In the genomic region with DNA sequence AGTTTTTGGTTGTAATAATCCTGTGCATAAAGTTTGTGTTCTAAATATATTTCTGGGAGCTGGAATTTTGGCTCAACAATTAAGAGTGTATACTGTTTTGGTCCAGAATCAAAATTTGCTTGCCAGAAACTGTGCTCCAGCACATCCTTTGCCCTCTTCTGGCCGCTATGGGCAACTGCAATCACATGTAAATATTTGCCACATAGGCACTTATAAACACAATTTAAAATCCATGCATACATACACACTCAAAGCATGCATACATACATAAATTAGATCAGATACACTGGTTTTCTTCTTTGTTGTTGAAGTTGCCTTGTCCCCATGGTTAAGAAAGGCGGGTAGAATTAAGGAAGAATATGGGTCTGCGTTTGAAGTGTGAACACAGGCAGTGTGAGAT, we compare ENCODE assay signal across 14 mouse cellular contexts.
DNase-seq lines count a peak whose midpoint lies in the region; ATAC-seq and TF ChIP-seq lines count a peak whose summit lies in the region.
"Had no signal": no experiment of that assay in that cellular context is flagged by ENCODE, and none has a peak within 500 bp of the region (broad histone marks: within the 10 kb centered on the region; RNA-seq: fewer than 3 reads in every experiment).

No protein-coding gene starts in this region.

- no peak overlapping the region for H3K9ac ChIP-seq in forebrain, embryonic 14.5 days (ENCODE audit: low read length)
- H3K9ac ChIP-seq in forebrain, embryonic 12.5 days = no peak overlapping the region
- H3K9ac ChIP-seq in lung, postnatal 0 days (replicated peaks; ENCODE audit: low read depth) = no peak overlapping the region
- H3K9ac ChIP-seq: liver, embryonic 14.5 days had no signal

- WGBS in forebrain, embryonic 14.5 days = 70% methylated on average over 3 of the region's 3 CpGs
- 64% methylated on average over 3 of the region's 3 CpGs for WGBS in forebrain, embryonic 12.5 days
- whole genome bisulfite sequencing in lung, postnatal 0 days = 55% methylated on average over 3 of the region's 3 CpGs

- peak; percentile 43; the same call in 1 of the 2 replicates for ATAC-seq in forebrain, embryonic 14.5 days
- no peak for ATAC-seq in forebrain, embryonic 12.5 days (ENCODE audit: low FRiP score)
- no peak for ATAC-seq in lung, postnatal 0 days

- no peaks in the 10 kb centered on the region for H3K27me3 ChIP-seq in forebrain, embryonic 14.5 days (replicated peaks; ENCODE audit: control insufficient read depth, insufficient read depth, low read length)
- no peaks in the 10 kb centered on the region for H3K27me3 ChIP-seq in forebrain, embryonic 12.5 days
- H3K27me3 ChIP-seq in lung, postnatal 0 days (replicated peaks; ENCODE audit: insufficient read depth, low read length) = no peaks in the 10 kb centered on the region

- H3K4me3 ChIP-seq in forebrain, embryonic 14.5 days (ENCODE audit: low read depth, low read length) = no peak overlapping the region
- H3K4me3 ChIP-seq in forebrain, embryonic 12.5 days (replicated peaks) = no peak overlapping the region
- H3K4me3 ChIP-seq in lung, postnatal 0 days (ENCODE audit: low read depth, low read length) = no peak overlapping the region

- peak; percentile 38 for DNase-seq in forebrain, embryonic 14.5 days (ENCODE audit: low spot score)
- no peak for DNase-seq in lung, postnatal 0 days (ENCODE audit: low spot score)
- no peak for DNase-seq in lung, postnatal 36 days
- peak; percentile 11 for DNase-seq in R1 (ENCODE audit: low read depth, low spot score)
- DNase-seq in forelimb bud, embryonic 11.5 days (ENCODE audit: low read depth, low spot score) = peak; percentile 1
- no peak for DNase-seq in Muller cell, postnatal 12 days (ENCODE audit: inconsistent ontology term)
- no peak for DNase-seq in thymus, postnatal 4 days
- DNase-seq: heart, adult 18-20 months; kidney, adult 11 months; right cerebral cortex, postnatal 25 days; thymus, postnatal 36 days had no signal

- no peak for TF ChIP-seq EP300 in lung, postnatal 0 days (IDR thresholded peaks at IDR 0.05)

- peak; percentile 15; the same call in 1 of the 2 replicates for TF ChIP-seq CTCF in lung, postnatal 0 days (IDR thresholded peaks at IDR 0.05)

- no peaks in the 10 kb centered on the region for H3K36me3 ChIP-seq in forebrain, embryonic 14.5 days (ENCODE audit: control insufficient read depth, insufficient read depth, low read length)
- no peaks in the 10 kb centered on the region for H3K36me3 ChIP-seq in forebrain, embryonic 12.5 days (replicated peaks)
- H3K36me3 ChIP-seq in lung, postnatal 0 days (ENCODE audit: insufficient read depth, low read length) = no peaks in the 10 kb centered on the region

- no peaks in the 10 kb centered on the region for H3K4me1 ChIP-seq in forebrain, embryonic 14.5 days (ENCODE audit: control insufficient read depth, insufficient read depth, low read length)
- H3K4me1 ChIP-seq in forebrain, embryonic 12.5 days = no peaks in the 10 kb centered on the region
- H3K4me1 ChIP-seq in lung, postnatal 0 days (ENCODE audit: insufficient read depth, low read depth, low read length) = no peaks in the 10 kb centered on the region

- H3K27ac ChIP-seq in forebrain, embryonic 14.5 days (ENCODE audit: low read depth, low read length) = no peak overlapping the region
- H3K27ac ChIP-seq in forebrain, embryonic 12.5 days = no peak overlapping the region
- H3K27ac ChIP-seq in lung, postnatal 0 days (ENCODE audit: low read length) = no peak overlapping the region
- H3K27ac ChIP-seq: liver, embryonic 14.5 days; macrophage had no signal

- H3K4me2 ChIP-seq in forebrain, embryonic 14.5 days (ENCODE audit: low read length) = no peak overlapping the region
- H3K4me2 ChIP-seq in forebrain, embryonic 12.5 days = no peak overlapping the region
- no peak overlapping the region for H3K4me2 ChIP-seq in lung, postnatal 0 days (replicated peaks; ENCODE audit: low read depth, low read length)

- no peaks in the 10 kb centered on the region for H3K9me3 ChIP-seq in forebrain, embryonic 14.5 days (replicated peaks; ENCODE audit: control insufficient read depth, low read length)
- H3K9me3 ChIP-seq in forebrain, embryonic 12.5 days = no peaks in the 10 kb centered on the region
- no peaks in the 10 kb centered on the region for H3K9me3 ChIP-seq in lung, postnatal 0 days (ENCODE audit: low read length)

Comparison
In these comparisons a context has a peak if more than half of its experiments do, and no peak if none do; other contexts are left out.
1. DNase-seq: peak in forebrain, embryonic 14.5 days (single experiment), R1 (single experiment) and forelimb bud, embryonic 11.5 days (single experiment); none in lung, postnatal 0 days (single experiment), lung, postnatal 36 days (single experiment), Muller cell, postnatal 12 days (single experiment) and thymus, postnatal 4 days (single experiment).